Mouse (Mus musculus) spleen, postnatal 0 days (tissue): ENCODE data around the gene Pon2. TPM values are rescaled to one million over a fixed set of nuclear protein-coding genes. Genes with fewer than 3 reads are reported as not detected.

Experiments
- polyA plus RNA-seq: library from polyadenylated mRNA; unstranded; fragments of >200 nt; fragmentation: Nextera tagmentation; extraction: Ambion mirVana; gene quantifications from 2 replicates; pipeline ENCODE4 v1.2.1, GENCODE M21; 2015

Gene Pon2
- 65.7 and 66.6 TPM in 2 replicates for polyA plus RNA-seq

GRCm38 (mm10) chr6:5298092-5298554 is at the start of gene Pon2:
TSS of gene Pon2 (minus strand) at chr6:5298455.

DNA sequence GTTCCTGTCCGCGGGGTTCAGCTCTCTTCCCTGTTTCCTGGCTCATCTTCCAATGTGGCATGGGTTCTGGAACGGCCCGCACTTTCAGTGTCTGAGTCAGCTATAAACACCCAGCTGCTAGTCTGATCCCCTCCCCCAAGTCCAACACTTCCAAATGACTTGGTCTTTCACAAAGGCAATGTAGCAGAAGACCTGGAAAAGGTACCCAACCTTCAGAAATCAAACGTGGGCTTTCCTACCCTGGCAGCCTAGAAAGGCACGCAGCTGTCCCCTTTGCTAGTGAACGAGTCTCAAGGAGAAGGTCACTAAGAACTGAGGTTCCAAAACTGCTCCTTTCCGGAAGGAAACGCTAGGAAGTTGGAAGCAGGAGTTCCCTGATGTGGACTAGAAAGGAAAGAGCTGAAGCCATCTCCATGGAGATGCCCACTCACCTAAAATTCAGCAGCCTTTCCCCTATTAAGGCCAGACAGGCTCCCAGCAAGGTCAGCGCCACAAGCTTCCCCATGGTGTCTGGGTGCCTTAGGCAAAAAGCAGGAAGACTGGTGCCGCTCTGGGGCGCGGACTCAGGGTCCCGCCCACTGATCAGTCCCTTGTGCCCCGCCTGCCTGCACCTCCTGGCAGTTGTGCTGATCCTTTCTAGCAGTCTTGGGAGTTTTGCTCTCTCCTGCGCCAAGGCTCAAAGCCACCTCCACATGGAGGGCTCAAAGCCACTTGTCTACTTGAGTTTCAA is 42.4 kb downstream of the Pon2 start, which contains the start of gene Pon3:
Pon3 (minus strand) TSS at position 565 of the 730 bp plus-strand sequence.

Other genes with a start within 250 kb of the Pon2 start
- 0.20 and 0.23 TPM in 2 replicates for gene Pon1, start 104.5 kb downstream of the Pon2 start, polyA plus RNA-seq
- 9.7 and 9.8 TPM in 2 replicates for gene Pon3, start 42.2 kb downstream of the Pon2 start, polyA plus RNA-seq
- gene Asb4, start 84.9 kb upstream of the Pon2 start, polyA plus RNA-seq: 1.7 and 1.9 TPM in 2 replicates
- 2.0 and 2.4 TPM in 2 replicates for gene Pdk4, start 197.9 kb upstream of the Pon2 start, polyA plus RNA-seq